Mouse (Mus musculus) leukemia stem cell, adult 10-12 weeks (primary cell): Measurements from ENCODE around the gene Gm17482. TPM values are rescaled to one million over a fixed set of nuclear protein-coding genes. Genes with fewer than 3 reads are reported as not detected.

Source experiments
- polyA plus RNA-seq: library from polyadenylated mRNA; stranded (reverse); fragments of >175 nt; gene quantifications from 2 replicates; pipeline ENCODE4 v1.2.3, GENCODE M21; 2012; ENCODE audit warnings: low replicate concordance

Gene Gm17482
- not detected in 2 replicates for polyA plus RNA-seq

GRCm38 (mm10) chr6:115227043-115227442, at the start of gene Gm17482:
Gm17482 (plus strand) TSS chr6:115227343.

DNA sequence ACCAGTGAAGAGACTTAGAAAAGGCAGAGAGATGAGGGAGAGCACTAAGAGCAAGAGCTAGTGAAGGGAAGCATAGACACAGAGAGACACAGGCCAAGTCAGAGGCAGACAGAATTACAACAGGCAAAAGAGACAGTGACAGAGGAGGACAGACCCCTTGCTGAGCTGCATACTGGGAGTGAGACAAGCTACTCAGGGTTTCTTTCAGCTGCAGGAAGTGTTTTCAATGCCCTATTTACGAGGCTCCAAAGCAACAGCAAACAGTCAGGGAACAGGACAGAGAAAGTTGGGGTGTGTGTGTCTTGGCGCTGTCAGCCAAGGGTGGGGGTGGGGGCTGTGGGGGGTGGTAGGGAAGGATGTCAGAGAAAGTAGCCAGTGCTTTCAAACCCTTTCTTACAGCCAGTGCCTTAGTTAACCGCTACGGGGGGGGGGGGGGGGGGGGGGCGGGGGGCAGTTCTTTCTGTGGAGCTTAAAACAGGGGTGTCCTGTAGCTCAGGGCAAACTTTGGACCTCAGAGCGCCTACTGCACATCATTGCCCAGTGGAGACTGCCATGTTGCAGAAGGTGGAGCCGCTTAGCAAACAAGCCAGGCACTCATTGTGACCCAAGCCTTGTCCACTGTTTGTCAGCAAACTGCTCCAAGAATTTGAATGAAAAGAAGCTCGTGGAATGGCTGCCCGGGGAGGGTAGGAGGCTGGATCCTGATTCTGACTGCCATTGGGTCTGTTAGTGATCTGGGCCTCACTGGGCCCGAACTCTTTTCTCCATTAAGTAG, 25.1 kb downstream of the Gm17482 start, which contains the start of gene Timp4:
Gene Timp4 (minus strand): TSS at position 107 of the 775 bp plus-strand sequence.

Other genes starting within 250 kb of the Gm17482 start
- 45.1 and 45.3 TPM in 2 replicates for gene Tamm41, start 189.5 kb upstream of the Gm17482 start, polyA plus RNA-seq
- not detected in 2 replicates for gene Syn2, start 92.4 kb upstream of the Gm17482 start, polyA plus RNA-seq
- gene Timp4, start 24.9 kb downstream of the Gm17482 start, polyA plus RNA-seq: not detected in 2 replicates
- gene Pparg, start 133.6 kb downstream of the Gm17482 start, polyA plus RNA-seq: 0.50 and 1.1 TPM in 2 replicates